Mouse (Mus musculus) large intestine, adult 2 months (tissue): ENCODE data around the gene Vps33a. TPM values are rescaled to one million over a fixed set of nuclear protein-coding genes. Genes with fewer than 3 reads are reported as not detected.
"Not testable (repeated sequence)": the region's sequence is repeated elsewhere in the genome, so short reads cannot be mapped to it uniquely, and the experiment has no call there.

ENCODE experiments used
- DNase-seq: peaks from one replicate; pipeline ENCODE4 v3.0.0-alpha.2; 2012; ENCODE audit warnings: low read depth, low spot score
- WGBS: fragments of 180-500 bp; shearing (Covaris S2); methylation state at CpG from one replicate; pipeline ENCODE4 v1.1.7; 2018; 5-methylcytosine and 5-hydroxymethylcytosine counted together
- polyA plus RNA-seq: library from polyadenylated mRNA; depleted of rRNA; stranded (reverse); fragments of >200 nt; gene quantifications from 2 replicates; pipeline ENCODE4 v1.2.3, GENCODE M21; 2012

Vps33a gene
- polyA plus RNA-seq, 1 experiment = 9.2 TPM

DNA sequence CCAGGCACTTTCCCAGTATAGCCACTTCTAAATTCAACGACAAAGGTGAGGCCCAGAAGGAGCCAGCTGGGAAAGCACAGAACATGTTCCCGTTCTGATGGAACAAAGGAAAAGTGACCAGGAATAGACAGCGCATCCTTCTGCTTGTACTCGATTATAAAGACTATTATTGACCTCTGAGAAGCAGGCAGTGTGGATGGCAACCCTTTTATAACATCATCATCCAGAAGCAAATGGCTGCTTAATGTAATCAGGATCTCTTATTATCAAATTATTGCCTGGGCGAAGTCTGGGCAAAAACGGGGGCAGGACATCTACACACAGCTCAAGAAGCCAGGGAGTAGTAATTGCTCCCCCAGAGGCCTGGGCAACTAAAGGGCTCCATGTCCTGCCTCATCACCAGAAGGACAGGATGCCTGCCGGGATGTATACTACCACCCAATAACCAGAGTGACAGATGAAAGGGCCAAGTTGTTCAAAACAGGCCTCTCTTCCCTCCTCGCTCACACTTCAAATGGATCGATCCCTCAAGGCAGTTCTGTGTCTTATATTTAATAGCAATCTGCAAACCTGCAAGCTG, 46.8 kb downstream of the Vps33a start:
- DNase-seq = no peak
- WGBS = 89% methylated on average over 9 of the region's 9 CpGs

DNA sequence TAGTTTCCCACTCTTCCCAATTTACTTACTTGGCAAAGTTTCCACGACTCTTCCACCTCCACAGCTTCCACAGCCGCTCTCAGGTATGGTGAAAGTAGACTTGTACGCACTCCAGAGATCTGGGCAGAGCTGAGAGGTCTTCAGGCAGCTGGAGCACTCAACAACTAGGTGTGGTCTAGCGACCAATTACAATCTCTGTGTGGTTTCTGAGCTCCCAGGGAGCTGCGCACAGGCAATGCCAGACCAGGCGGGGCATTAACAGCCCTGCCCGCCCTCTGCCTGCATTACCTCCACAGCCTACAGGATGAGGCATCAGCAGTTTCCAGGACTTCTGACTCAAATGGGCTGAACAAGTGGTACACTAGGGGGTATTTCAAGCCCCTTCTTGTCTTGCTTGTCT, 47.6 kb downstream of the Vps33a start, which contains the start of gene Gm49027:
TSS of gene Gm49027 (minus strand) at position 208 of the 400 bp plus-strand sequence.
- 72% methylated on average over 7 of the region's 7 CpGs for WGBS
- DNase-seq = no peak

DNA sequence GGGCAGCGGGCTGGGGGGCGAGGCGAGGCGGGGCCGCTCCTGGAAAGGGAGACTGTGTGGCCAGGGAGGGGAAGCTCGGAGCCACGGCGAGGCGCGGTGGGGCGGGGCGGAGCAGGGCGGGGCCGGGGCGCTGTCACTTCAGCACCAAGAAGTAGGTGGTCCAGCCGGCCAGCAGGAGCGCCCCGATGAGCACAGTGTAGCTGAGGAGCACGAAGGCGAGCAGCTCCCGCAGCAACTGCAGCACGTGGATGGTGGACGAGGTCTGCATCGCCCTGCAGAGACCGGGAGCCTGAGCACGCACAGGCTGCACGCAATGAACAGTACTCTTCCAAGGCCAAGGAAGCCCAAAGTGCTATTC, 48.5 kb downstream of the Vps33a start:
- WGBS = 1% methylated on average over 27 of the region's 27 CpGs
- no peak for DNase-seq

DNA sequence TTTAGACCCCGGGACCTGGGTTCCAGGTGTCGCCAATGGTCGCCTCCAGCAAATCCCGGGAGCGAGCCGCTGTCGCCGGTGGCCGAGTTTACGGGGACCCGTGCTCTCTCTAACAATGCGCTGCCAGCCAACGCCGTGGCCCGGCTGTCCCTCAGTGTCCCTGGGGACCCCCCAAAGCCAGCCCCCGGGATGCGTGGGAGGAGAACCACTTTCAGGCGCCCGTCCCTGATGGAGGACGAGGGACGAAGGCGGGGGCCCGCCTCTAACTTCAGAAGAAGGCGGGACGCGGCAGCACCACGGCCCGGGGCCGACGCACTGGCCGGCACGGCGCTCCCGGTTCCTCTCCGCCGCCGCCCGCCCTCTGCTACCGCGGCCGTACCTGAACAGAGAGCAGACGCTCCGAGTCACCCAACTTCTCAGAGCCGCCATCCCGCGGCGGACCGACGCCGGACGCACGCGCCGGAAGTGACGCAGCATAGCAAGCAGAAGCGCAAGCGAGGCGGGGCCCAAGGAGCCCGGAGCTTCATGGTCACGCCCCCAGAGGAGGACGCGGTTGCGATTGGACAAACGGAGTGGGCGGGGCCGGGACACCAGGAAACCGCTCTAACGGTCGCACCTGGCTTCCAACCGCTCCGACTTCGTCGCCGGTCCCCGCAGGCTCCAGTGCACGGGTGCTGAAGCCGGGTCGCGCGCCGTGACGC, 49.0 kb downstream of the Vps33a start, which contains the start of gene Diablo:
TSS of gene Diablo (minus strand) at position 485 of the 701 bp plus-strand sequence.
- peak; percentile 85 for DNase-seq
- under 1% methylated on average over 82 of the region's 82 CpGs for WGBS

DNA sequence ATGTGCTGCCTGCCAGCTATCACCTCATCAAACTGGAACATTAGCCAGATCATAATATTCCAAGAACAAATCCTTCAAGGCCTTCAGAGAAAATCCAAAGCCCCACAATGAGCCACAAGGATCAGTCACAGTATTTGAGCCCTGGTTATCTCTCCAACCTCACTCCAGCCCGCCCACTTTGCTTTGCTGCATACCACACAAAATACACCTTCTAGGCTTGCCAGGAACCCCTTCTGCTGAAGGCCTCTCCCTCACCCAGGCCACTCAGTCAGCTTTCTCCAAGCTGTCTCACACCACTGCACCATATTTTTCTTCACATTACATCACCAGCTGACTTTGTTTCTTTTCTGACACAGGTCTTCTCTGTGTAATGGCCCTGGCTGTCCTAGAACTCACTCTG, 50.7 kb downstream of the Vps33a start:
- 97% methylated on average over 1 of the region's 1 CpGs for WGBS
- DNase-seq = no peak

DNA sequence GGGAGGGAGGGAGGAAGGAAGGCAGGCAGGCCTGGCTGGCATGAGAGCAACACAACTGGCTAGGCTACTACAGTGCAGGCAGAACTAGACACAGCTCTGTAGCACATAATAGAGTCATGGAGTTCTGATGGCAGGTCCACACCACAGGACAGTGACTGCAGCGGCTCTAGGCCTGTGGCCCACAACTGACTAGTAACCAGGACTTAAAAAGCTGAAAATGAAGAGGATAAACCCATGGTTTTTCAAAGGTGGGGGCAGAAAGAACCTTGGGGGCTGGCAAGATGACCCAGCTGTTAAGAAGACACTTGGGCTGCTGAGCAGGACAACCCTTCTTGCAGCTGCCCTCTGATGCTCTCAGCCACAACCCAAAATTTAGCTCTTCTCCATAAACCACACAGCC, 51.2 kb downstream of the Vps33a start:
- DNase-seq = no peak
- 96% methylated on average over 1 of the region's 1 CpGs for WGBS

DNA sequence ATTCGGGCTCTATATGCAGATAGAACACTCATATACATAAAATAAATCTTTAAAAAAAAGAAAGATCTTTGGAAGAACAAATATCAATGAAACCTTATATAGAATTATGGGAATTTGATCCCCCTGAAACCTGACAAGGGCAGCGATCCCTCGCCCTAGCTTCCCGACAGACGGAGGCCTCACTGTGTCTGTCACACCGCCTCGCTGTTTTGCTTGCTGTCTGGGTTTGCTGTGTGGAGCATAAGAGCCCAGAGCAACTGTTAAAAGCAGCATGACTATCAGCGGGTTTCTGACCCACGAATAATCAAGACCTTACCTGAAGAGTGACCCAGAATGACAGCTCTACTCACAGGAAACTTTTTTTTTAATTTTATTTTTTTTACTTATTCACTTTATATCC, 52.2 kb downstream of the Vps33a start:
- no peak for DNase-seq
- WGBS = 91% methylated on average over 9 of the region's 9 CpGs

DNA sequence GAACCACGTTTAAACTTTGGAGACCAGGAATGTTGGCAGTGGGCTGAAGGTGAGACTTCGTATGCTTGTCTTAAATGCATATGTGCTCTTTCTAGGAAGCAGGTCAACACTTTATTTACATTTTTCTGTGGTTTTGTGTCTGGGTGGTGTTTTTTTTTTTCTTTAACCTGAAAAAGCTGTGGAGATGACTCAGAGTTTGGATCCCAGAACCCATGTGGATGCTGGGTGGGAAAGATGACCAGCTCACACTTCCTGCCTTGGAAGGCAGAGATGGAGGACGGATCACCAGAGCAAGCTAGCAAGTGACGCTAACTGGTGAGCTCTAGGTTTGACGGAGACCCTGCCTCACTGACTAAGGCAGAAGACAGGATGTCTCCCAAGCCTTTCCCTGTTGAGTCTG, 58.0 kb downstream of the Vps33a start:
- DNase-seq = no peak
- WGBS = 93% methylated on average over 5 of the region's 5 CpGs

DNA sequence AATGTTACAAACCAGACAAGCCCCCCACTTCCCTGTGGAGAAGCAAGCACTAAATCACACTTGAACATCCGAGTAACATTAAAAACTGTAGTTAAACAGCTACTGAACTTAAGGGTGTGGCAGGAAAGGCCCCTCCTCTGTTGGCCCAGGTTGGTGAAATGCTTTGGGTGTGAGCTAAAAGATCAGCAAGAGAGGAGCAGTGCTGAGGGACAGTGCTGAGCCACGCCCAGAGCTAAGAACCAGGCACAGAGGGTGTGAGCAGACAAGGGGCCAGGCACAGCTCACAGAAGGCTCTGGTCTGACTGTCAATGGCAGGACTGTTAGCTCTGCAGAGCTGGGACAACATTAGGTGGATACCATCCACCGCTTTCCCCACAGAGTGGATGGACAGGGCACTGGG, 60.7 kb downstream of the Vps33a start:
- 43% methylated on average over 3 of the region's 3 CpGs for WGBS
- DNase-seq = no peak

DNA sequence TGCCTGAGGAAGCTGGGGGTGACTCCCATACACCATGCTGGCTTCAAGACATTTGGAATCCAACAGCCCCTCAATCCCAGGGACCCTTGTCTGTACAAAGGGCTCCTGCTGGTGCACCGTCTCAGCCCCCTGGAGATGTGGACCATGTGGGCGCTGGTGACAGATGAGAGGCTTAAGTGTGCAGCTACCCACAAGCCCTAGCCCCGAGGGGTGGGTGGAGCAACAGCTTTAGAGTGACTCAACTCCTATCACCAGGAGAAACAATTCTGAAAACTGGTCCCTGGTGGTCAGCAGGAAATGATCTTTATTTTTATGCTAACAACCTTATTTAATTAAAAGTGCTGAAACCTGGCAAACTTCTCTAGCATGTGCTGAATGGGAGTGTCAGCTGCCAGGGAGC, 61.4 kb downstream of the Vps33a start:
- not testable (repeated sequence) for DNase-seq
- WGBS = 82% methylated on average over 3 of the region's 3 CpGs

DNA sequence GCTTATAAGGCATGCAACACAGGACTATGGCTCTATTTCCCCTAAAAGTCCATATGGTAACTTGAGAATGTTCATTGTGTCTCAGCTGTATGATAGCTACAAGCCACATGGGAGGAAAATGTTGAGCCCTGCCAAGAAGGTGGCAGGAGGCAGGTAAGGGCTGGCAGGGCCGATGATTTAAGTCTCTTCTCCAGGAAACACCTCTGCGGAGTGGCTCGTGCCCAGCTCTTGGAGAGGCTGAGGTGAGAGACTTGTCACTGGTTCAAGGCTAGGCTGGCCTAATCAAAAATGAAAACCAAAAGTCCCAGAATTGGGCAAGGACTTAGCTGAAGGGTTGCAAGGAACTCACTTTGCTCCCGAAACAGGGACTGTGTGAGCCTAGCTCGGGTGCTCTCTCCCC, 62.7 kb downstream of the Vps33a start, which contains the start of gene B3gnt4:
TSS of gene B3gnt4 (plus strand) at position 301 of the 400 bp plus-strand sequence.
- 85% methylated on average over 5 of the region's 5 CpGs for WGBS
- no peak for DNase-seq

DNA sequence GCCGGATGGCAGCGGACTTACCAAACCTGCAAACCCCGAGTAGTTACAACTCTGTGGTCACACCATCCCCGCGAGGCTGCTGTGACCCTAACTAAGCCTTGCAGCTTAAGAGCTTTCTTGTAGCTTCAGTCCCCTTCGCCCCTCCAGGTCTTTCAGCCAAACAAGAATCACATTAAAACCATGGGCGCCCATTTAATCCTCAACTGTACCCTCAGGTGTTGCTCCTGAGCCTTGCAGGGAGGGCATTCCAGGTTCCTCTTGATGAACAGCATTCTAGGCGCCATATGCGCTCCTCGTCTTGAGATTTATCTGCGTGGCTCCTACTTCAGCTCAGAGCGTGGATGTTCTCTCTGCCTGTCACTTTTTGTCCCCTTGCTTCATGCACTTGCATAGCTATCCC, 63.9 kb downstream of the Vps33a start:
- no peak for DNase-seq
- WGBS = 16% methylated on average over 12 of the region's 12 CpGs

DNA sequence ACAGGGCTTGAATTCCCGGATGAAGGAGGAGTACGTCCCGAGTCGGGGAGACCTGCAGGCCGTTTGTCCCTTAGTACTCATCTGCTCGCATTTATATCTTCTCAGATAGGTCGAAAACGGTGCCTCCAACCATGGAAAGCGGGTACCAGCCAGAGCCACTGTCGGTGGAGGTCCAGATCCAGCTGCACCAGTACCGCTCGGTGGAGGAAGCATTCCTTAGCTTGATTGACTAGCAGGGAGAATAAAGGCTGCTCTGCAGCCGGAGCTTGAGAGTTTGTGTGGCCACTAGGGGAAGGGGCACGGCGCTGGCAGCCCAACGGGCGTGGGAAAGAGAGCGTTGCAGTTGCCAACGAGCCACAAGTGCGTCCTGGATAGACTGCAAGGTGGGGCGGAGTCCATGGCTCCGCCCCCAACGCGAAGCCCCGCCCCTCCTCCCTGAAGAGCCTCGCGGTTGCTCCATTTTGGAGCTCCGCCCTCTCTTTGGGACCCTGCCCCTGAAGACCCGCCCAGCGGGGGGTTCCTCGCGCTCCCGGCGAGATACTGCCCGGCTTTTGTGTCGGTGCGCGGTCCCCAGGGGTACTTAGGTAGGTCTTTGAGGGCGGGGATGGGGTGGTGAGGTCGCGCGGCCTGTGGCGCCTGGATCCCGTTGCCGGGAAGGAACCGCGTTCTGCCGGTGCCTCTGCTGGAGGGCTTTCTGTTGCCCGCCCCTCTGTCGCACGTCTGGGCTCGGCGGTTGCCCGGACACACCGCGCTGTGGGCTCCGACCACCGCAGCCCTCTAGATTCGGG, 64.7 kb downstream of the Vps33a start:
- DNase-seq = no peak

DNA sequence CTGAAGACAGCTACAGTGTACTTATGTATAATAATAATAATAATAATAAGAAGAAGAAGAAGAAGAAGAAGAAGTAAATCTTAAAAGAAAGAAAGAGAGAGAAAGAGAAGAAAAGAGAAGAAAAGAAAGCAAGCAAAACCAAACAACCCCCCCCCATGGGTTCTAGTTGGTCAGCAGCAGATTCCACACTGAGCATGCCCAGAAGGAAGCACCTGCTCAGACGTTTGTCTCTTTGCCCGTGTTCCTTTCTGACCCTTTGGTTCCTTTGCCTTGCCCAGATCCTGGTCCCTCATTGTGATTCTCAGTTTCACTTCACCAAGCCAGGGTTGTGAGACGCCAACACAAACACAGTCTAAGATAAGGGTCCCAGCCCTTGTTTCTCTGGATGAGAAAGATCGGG, 70.9 kb downstream of the Vps33a start:
- DNase-seq = no peak
- WGBS = 39% methylated on average over 4 of the region's 4 CpGs

More for the DNA sequence above, 64.7 kb downstream of the Vps33a start:
- 2% methylated on average over 59 of the region's 59 CpGs for WGBS

DNA sequence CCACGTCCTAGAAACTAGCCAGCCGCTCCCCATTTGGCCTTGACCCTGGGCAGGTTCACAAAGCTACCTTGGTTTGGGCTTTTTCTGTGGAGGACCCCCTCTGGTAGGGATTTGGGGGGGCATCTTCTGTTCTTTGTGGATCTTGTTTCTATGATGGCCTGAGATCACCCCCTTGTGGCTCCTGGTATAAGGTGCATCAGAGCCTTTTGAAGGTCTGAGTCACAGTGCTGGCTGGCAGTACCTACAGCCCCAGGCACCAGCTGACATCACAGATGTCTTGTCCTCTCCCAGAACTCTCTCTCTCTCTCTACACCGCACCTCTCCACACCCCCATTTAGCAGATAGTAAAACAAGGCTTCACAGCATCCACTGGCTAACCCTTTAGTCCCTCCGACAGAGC, 73.1 kb downstream of the Vps33a start:
- 48% methylated on average over 4 of the region's 4 CpGs for WGBS
- DNase-seq = no peak

DNA sequence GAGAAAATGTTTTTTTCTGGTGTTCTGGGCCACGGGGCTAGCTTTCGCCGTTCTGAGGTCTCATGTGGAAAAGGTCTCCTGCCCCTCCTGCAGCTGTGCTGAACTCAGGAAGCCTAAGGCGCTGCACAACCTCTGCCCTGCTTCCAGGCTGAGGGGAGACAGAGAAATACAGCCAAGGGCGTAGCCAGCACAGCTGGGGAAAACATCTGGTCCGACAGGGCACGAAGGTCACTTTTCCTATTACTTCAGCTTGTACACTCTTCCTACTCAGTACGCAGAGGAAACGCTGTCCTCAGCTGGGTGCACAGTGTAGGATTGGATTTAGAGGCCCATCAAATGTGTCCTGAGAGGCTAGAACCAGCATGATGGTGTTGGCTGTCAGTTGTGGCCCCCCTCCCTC, 82.9 kb downstream of the Vps33a start:
- 24% methylated on average over 9 of the region's 9 CpGs for WGBS
- DNase-seq = no peak

DNA sequence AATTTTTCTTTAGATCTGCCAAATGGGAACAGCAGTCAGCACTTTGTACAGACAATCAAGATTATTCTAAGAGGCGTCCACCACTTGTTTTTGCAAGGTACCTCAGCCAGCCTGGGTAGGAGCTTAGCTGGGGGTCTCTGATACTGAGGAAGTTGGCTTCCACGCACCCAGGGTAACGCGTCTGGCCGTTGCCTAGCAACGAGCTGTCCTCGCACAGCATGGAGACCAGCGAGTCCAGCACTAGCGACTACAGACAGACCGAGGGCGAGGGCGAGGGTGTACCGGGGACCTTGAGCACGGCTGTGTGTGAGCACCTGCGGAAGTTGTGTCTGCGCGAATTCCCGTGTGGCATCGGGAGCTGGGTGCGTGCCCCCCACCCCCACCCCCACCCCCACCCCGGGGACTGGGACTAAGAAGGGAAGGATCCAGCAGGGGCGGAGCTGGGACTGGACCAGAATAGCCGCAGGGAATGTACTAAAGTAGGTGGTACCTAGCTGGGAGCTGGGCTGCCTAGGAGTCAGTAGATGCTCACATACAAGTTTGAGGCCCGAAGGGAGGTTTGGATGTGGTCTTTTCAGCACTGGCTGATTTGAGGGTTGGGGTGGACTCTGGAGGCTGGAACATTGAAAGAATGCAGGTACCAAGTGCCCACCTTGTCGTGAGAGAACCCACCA, 83.6 kb downstream of the Vps33a start, which contains the start of the genes Lrrc43 and Il31:
TSS of gene Lrrc43 (plus strand) at position 194 of the 674 bp plus-strand sequence.
TSS of gene Il31 (minus strand) at position 378 of the 674 bp plus-strand sequence.
- 10% methylated on average over 25 of the region's 25 CpGs for WGBS
- DNase-seq = no peak

DNA sequence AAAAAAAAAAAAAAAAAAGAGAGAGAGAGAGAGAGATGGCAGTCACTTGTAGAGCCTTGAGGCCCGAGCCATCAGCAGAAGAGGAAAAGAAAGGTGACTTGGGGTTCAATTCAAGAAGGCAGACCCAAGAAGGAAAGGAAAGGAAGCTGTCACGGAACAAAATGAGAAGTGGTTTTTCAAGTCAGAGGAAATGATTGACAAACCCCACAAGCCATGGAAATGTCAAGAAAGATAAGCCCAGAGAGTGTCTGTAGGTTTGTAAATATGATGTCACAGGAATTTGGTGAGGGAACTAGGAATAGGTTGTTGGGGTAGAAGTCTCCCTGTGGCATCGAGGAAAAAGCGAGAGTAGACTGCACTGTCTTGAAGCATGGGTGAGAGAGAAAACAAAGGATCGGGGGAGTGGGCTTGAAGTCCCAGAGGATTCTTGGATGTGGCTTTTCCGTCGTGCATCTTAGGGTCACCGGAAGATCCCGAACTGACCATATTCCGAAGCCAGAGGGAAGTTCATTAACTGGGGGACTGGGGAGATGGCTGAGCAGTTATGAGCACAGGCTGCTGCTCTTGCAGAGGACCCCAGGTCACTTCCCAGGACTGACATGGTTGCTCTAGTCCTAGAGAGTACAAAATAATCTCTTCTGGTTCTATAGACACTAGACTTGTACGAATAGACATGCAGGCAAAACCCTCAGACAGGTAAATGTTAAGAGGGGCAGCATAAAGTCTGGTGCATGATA, 85.0 kb downstream of the Vps33a start:
- DNase-seq = no peak
- 75% methylated on average over 11 of the region's 11 CpGs for WGBS
